Mouse (Mus musculus): ENCODE results near the gene Npc1l1. TPM values are rescaled to one million over a fixed set of nuclear protein-coding genes. Genes with fewer than 3 reads are reported as not detected.

Npc1l1 gene
- polyA plus RNA-seq, 1 experiment from 2014 or later: not detected

DNA sequence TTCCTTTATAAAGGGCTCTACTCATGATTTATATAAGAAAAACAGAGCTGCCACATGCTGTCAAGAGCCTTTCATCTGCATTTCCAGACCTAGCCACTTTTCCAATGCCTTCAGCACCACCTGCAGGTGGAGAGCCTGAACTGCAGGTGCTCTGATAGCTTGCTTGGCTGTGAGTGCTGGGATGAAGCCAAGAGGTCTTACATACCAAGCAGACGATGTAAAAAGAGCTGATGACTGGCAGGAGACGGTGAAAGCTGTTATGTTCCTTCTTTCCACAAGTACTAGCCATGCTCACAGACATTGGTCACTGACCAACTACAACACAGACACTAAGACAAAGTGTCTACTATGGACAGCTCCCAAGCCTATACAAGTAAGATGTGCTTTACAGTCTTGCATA is 42.1 kb downstream of the Npc1l1 start:
- Histone ChIP-seq H3K4me3 (ENCODE audit: low read depth, low read length) (no peak overlapping the region), H3K9ac (no peak overlapping the region), H3K9me3 (ENCODE audit: low read depth, low read length) (no peaks in the 10 kb centered on the region), H3K4me1 (ENCODE audit: insufficient read depth) (no peaks in the 10 kb centered on the region), H3K27ac (ENCODE audit: low read depth) (no peak overlapping the region), H3K27me3 (ENCODE audit: insufficient read depth, low read length) (no peaks in the 10 kb centered on the region), H3K36me3 (ENCODE audit: insufficient read depth) (peaks cover 37% of the 10 kb centered on the region), H3K4me2 (no peak overlapping the region)
- DNase-seq (peak; percentile 97), ATAC-seq (ENCODE audit: insufficient read depth) (peak; percentile 68)
- TF ChIP-seq CTCF (IDR thresholded peaks at IDR 0.05; ENCODE audit: low read depth): peak; percentile 97
- 2% methylated on average over 2 of the region's 2 CpGs for WGBS

DNA sequence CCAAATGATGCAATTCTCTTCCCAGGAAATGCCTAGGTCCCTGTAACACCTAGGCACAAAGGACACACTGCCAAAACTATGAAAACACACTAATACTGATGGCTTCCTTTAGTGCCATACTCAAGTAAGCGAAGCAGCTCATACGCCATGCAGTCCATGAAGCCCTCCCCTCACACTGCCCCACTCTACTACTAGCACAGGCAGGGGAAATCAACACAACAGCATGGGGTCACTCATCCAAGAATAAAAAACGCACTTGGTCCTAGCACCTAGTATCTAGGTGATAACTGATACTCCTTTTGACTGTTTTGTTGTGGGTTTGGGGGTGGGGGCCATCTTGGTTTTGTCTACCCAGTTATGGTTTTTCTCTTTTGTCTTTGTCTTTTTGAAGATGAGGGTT is 42.5 kb downstream of the Npc1l1 start:
- ATAC-seq (ENCODE audit: insufficient read depth) (no peak), DNase-seq (no peak)
- H3K9me3 ChIP-seq (ENCODE audit: low read depth, low read length): no peaks in the 10 kb centered on the region
- H3K27ac ChIP-seq (ENCODE audit: low read depth): no peak overlapping the region
- H3K36me3 ChIP-seq (ENCODE audit: insufficient read depth): peaks cover 33% of the 10 kb centered on the region
- no peak overlapping the region for H3K4me2 ChIP-seq
- H3K27me3 ChIP-seq (ENCODE audit: insufficient read depth, low read length): no peaks in the 10 kb centered on the region
- H3K4me3 ChIP-seq (ENCODE audit: low read depth, low read length): no peak overlapping the region
- no peaks in the 10 kb centered on the region for H3K4me1 ChIP-seq (ENCODE audit: insufficient read depth)
- H3K9ac ChIP-seq: no peak overlapping the region
- TF ChIP-seq CTCF (IDR thresholded peaks at IDR 0.05; ENCODE audit: low read depth): no peak
- WGBS: 83% methylated on average over 3 of the region's 3 CpGs

DNA sequence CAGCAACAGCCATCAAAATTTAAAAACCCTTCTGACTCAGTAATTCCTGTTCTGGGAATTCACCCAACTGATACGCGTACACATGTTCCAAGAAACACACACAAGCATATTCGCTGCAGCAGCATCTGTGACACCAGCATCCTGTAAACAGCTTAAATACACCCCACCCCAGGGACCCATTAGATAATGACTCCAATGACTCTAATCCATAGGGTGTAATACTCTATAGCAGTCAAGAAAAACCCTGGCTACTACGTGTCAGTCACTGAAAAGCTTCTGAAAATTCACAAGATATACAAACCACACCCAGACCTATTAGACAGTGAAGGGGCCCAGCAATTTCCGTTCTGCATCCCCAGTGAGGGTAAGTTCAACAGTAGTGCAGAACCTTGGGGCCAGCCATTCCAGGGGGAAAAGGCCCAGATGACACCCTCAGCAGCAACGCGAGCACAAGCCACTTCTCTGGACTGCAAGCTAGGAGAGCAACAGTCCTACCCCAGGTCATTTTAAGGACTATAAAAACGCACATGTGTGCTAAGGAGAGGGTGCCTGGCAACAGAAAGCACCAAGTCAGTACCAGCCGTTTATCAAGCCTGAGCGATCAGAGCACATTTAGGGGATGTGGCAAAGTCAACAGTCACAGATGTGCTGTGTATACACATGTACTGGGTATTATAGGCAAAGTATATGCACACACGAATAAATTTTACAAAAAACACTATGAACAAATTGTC is 45.6 kb downstream of the Npc1l1 start:
- no peak for TF ChIP-seq CTCF (IDR thresholded peaks at IDR 0.05; ENCODE audit: low read depth)
- ATAC-seq (ENCODE audit: insufficient read depth) (no peak), DNase-seq (no peak)
- H3K4me2 ChIP-seq: no peak overlapping the region
- peaks cover under 1% of the 10 kb centered on the region for H3K4me1 ChIP-seq (ENCODE audit: insufficient read depth)
- H3K36me3 ChIP-seq (ENCODE audit: insufficient read depth): peaks cover 14% of the 10 kb centered on the region
- no peaks in the 10 kb centered on the region for H3K9me3 ChIP-seq (ENCODE audit: low read depth, low read length)
- no peaks in the 10 kb centered on the region for H3K27me3 ChIP-seq (ENCODE audit: insufficient read depth, low read length)
- 65% methylated on average over 11 of the region's 11 CpGs for WGBS
- H3K27ac ChIP-seq (ENCODE audit: low read depth): no peak overlapping the region
- no peak overlapping the region for H3K4me3 ChIP-seq (ENCODE audit: low read depth, low read length)
- no peak overlapping the region for H3K9ac ChIP-seq

DNA sequence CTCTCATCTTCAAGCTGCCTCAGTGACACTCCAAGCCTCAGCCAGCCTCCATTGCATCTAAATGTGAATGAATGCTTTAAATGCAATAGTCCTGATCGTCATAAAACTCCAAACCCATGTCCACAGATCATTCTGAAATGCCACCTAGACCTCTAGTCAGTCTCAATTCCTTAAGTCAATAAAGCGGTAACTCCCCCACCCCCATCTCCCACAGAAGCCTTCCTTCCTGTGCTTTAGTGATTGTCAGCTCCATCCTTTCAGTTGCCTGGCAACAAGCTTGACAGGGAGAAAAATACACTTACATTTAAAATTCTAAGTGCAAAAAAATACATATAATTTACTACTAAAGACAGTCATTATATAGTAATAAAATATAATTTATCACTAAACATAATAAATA is 46.7 kb downstream of the Npc1l1 start:
- no peak for TF ChIP-seq CTCF (IDR thresholded peaks at IDR 0.05; ENCODE audit: low read depth)
- Histone ChIP-seq H3K4me2 (no peak overlapping the region), H3K4me3 (ENCODE audit: low read depth, low read length) (no peak overlapping the region), H3K36me3 (ENCODE audit: insufficient read depth) (peaks cover 4% of the 10 kb centered on the region), H3K4me1 (ENCODE audit: insufficient read depth) (peaks cover 8% of the 10 kb centered on the region), H3K9me3 (ENCODE audit: low read depth, low read length) (no peaks in the 10 kb centered on the region), H3K27me3 (ENCODE audit: insufficient read depth, low read length) (no peaks in the 10 kb centered on the region), H3K9ac (no peak overlapping the region), H3K27ac (ENCODE audit: low read depth) (no peak overlapping the region)
- ATAC-seq (ENCODE audit: insufficient read depth): no peak
- WGBS: 70% methylated on average over 2 of the region's 2 CpGs
- DNase-seq: no peak

DNA sequence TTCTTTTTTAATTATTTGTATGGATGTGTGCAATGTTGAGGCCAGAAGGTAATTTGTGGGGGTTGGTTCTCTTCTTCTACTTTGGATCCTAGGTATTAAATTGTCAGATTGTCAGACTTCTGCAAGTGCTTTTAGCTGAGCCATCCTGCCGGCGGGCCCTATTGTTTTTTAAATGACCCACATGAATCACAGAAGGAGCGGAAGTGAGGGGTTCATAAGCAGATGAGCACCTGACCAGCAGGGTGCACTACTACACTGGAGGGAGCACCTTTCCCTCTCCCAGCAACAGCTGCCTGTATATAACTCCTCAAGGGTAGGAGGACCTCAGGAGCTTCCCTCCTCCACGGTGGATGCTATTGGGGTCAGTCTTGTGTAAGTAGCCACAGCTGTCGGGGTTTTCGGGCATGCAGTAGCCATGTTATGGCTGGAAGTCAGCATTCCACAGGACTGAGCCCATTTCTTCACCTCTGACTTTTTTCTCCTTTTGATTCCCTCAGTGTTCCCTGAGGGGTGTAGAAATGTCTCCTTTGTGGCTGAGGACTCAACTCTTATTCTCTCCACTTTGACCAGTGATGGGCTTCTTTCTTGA is 49.0 kb downstream of the Npc1l1 start:
- 56% methylated on average over 6 of the region's 6 CpGs for WGBS
- no peak for TF ChIP-seq CTCF (IDR thresholded peaks at IDR 0.05; ENCODE audit: low read depth)
- ATAC-seq (ENCODE audit: insufficient read depth): no peak
- no peak for DNase-seq
- Histone ChIP-seq H3K9ac (no peak overlapping the region), H3K36me3 (ENCODE audit: insufficient read depth) (peaks cover under 1% of the 10 kb centered on the region; the same call in 1 of the 2 replicates), H3K4me3 (ENCODE audit: low read depth, low read length) (no peak overlapping the region), H3K9me3 (ENCODE audit: low read depth, low read length) (no peaks in the 10 kb centered on the region), H3K27me3 (ENCODE audit: insufficient read depth, low read length) (no peaks in the 10 kb centered on the region), H3K4me1 (ENCODE audit: insufficient read depth) (peaks cover 8% of the 10 kb centered on the region), H3K27ac (ENCODE audit: low read depth) (no peak overlapping the region), H3K4me2 (no peak overlapping the region)

DNA sequence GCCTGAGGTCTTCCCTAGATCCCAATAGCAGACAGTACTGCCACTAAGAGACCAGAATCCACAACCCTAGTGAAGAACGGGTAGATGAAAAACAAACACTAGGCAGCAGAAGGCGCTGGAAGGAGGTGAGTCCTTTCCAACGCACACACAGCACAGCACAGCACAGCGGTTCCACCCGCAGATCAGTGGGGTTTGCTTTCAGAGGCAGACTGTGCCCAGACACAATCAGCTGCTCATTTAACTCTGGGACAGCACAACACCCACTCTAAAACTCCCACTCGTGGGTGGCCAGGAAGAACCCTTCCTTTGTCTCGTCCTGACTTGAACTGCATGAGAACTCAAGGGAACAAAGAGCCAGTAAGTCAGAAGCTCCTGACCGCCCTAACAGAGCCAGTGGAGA is 50.7 kb downstream of the Npc1l1 start:
- H3K27ac ChIP-seq (ENCODE audit: low read depth): peak overlapping the region; percentile 24; the same call in 1 of the 2 replicates
- TF ChIP-seq CTCF (IDR thresholded peaks at IDR 0.05; ENCODE audit: low read depth): no peak
- no peak overlapping the region for H3K9ac ChIP-seq
- no peaks in the 10 kb centered on the region for H3K27me3 ChIP-seq (ENCODE audit: insufficient read depth, low read length)
- DNase-seq (no peak), ATAC-seq (ENCODE audit: insufficient read depth) (no peak)
- WGBS: 22% methylated on average over 8 of the region's 8 CpGs
- H3K4me3 ChIP-seq (ENCODE audit: low read depth, low read length): no peak overlapping the region
- H3K9me3 ChIP-seq (ENCODE audit: low read depth, low read length): no peaks in the 10 kb centered on the region
- H3K4me1 ChIP-seq (ENCODE audit: insufficient read depth): peaks cover 11% of the 10 kb centered on the region
- H3K4me2 ChIP-seq: no peak overlapping the region
- H3K36me3 ChIP-seq (ENCODE audit: insufficient read depth): no peaks in the 10 kb centered on the region

DNA sequence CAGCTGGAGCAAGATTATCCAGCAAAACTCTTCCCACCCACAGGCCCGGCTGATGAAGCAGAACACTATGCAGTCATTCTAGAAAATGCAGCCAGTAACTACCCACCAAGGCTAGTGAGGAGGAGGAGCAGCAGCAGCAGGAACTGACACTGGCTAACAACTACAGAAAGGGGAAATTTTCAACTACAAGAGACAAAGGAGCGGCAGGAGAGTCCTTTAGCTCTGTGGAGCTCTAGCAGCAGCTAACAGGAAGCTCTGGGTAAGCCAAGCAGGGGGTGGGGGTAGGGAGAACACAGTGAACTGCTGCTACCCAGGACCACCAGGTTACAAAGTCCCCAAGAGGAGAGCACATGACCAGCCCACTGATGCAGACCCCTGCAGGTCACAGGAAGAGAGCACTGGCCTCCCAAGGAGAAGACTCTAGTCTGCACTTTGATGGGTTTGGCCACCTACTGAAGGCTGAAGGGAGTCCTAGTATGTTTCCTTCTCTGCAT is 51.2 kb downstream of the Npc1l1 start:
- Histone ChIP-seq H3K4me2 (no peak overlapping the region), H3K36me3 (ENCODE audit: insufficient read depth) (no peaks in the 10 kb centered on the region), H3K4me1 (ENCODE audit: insufficient read depth) (peaks cover 11% of the 10 kb centered on the region), H3K9ac (0 out of 2 replicates have a peak overlapping the region, but pooled peaks have one; percentile 18), H3K27ac (ENCODE audit: low read depth) (peak overlapping the region; percentile 26; the same call in 1 of the 2 replicates), H3K9me3 (ENCODE audit: low read depth, low read length) (no peaks in the 10 kb centered on the region), H3K27me3 (ENCODE audit: insufficient read depth, low read length) (no peaks in the 10 kb centered on the region), H3K4me3 (ENCODE audit: low read depth, low read length) (no peak overlapping the region)
- WGBS: 31% methylated on average over 2 of the region's 2 CpGs
- no peak for ATAC-seq (ENCODE audit: insufficient read depth)
- no peak for TF ChIP-seq CTCF (IDR thresholded peaks at IDR 0.05; ENCODE audit: low read depth)
- peak; percentile 13 for DNase-seq

Data from lung, embryonic 14.5 days (tissue).